Mouse (Mus musculus) thymus, postnatal 10 days (tissue): ENCODE measurements around the gene Hoxd8.

ENCODE experiments used
- DNase-seq, 2 experiments: peaks; one replicate each; pipeline ENCODE4 v3.0.0; 2021; ENCODE audit warnings: low spot score in 2 of 2

Hoxd8 gene

GRCm38 (mm10) chr2:74685059-74685603 lies 19.3 kb upstream of the Hoxd8 start:
- DNase-seq: no peak

GRCm38 (mm10) chr2:74686301-74686987 lies 18.0 kb upstream of the Hoxd8 start:
- DNase-seq: no peak

- DNase-seq: no peak
Measured at GRCm38 (mm10) chr2:74686988-74687697, 17.3 kb upstream of the Hoxd8 start.

- DNase-seq: no peak
Measured at GRCm38 (mm10) chr2:74687698-74688555, 16.5 kb upstream of the Hoxd8 start.

- no peak for DNase-seq
Measured at GRCm38 (mm10) chr2:74688795-74689573, 15.4 kb upstream of the Hoxd8 start.

- no peak for DNase-seq
Measured at GRCm38 (mm10) chr2:74689574-74690337, 14.7 kb upstream of the Hoxd8 start.

- no peak for DNase-seq
Measured at GRCm38 (mm10) chr2:74690338-74690716, 14.1 kb upstream of the Hoxd8 start.

- no peak for DNase-seq
Measured at GRCm38 (mm10) chr2:74691022-74691951, 13.1 kb upstream of the Hoxd8 start, which contains the start of gene Hoxd10. TSS of gene Hoxd10 (plus strand) at chr2:74691924.

- no peak for DNase-seq
Measured at GRCm38 (mm10) chr2:74691995-74692807, 12.2 kb upstream of the Hoxd8 start.

- no peak for DNase-seq
Measured at GRCm38 (mm10) chr2:74692808-74693431, 11.5 kb upstream of the Hoxd8 start.

- DNase-seq: no peak
Measured at GRCm38 (mm10) chr2:74693432-74693827, 11.0 kb upstream of the Hoxd8 start.

- DNase-seq: no peak
Measured at GRCm38 (mm10) chr2:74694066-74694465, 10.3 kb upstream of the Hoxd8 start.

- DNase-seq: no peak
Measured at GRCm38 (mm10) chr2:74695383-74695782, 9.0 kb upstream of the Hoxd8 start.

- DNase-seq: no peak
Measured at GRCm38 (mm10) chr2:74695813-74696430, 8.5 kb upstream of the Hoxd8 start.

- no peak for DNase-seq
Measured at GRCm38 (mm10) chr2:74696442-74697335, 7.7 kb upstream of the Hoxd8 start.

- DNase-seq: no peak
Measured at GRCm38 (mm10) chr2:74697567-74698121, 6.8 kb upstream of the Hoxd8 start, which contains the start of gene Hoxd9. TSS of gene Hoxd9 (plus strand) at chr2:74697727.
